Mouse (Mus musculus) T-cell, adult 66 days (primary cell): ENCODE measurements around the gene Mettl26. TPM values are rescaled to one million over a fixed set of nuclear protein-coding genes. Genes with fewer than 3 reads are reported as not detected.

Experiments
- total RNA-seq, 2 experiments: library from RNA; stranded (reverse); gene quantifications; 3 replicates in 1 of 2; 4 replicates in 1 of 2; pipeline ENCODE4 v1.2.4; 2023

Mettl26 gene
- total RNA-seq, result 10 to 100 TPM; 32.9 to 37.5 TPM

DNA sequence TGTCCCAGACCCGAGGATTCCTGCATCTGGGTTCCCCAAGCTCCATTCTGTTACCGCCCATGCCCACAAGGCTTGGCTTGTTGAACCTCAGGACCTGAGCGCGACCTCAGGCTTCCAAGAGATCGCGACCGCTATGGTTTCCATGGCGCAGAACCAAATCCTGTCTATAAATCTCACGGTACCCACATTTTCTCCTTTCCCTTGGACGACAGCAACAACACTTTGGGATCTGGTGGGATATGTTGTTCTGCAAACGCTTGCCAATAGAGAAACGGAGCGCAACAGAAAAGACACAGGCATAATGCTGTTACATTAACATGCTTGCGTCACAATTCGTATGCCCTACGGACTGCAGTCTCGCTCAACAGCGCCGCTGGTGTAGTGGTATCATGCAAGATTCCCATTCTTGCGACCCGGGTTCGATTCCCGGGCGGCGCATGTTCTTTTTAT is at the start of gene Mettl26:
TSS of gene Mettl26 (plus strand) at position 354 of the 450 bp plus-strand sequence.

DNA sequence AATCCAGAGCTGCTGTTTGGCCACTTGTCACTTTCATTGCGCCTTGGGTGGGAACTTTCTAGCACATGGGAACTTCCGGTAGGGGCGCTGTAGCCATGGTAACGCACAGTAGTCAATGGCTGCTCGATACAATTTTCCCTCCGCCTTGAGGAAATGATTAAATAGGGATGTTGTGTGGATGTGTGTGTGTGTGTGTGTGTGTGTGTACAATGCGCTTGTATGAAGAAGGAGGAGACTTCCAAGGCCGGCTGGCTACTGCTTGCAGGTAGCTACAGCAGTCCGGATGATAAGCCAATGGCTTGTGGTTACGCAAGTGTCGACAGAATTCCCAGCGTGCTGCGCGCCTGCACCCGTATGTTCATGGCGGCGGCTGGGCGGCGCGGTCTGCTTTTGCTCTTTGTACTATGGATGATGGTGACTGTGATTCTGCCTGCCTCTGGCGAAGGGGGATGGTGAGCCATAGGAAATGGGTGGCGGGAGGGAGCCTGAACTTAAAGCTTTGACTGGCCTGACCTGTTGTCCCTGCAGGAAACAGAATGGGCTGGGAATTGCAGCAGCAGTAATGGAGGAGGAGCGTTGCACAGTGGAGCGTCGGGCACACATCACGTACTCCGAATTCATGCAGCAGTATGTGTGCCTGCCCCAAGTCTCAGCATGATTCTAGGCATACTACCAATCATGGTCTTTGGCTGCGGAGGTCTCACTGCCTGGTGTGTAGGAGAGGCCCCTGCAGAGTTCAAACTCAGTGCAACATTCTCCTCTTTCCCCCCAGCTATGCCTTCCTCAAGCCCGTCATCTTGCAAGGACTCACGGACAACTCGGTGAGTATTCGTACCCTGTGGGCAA is 45.9 kb upstream of the Mettl26 start, which contains the start of gene Jmjd8:
TSS of gene Jmjd8 (plus strand) at position 156 of the 846 bp plus-strand sequence.

DNA sequence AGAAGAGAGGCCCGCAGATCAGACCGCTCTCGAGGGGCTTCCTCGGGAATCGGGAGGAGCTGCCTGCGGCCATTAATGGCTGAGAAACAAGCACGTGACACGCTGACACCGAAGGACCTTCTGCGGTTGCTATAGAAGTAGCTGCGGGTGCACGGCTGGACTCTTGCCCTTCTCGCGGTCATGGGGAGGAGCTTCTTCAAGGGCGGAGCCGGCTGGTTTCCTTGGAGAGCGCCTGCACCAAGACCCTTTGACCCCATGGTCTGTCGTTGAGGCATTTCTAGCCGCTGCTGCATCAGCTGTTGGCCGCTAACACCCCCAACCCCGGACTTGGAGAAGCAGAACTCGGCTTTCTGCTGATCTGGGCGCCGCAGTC is 41.6 kb upstream of the Mettl26 start, which contains the start of gene Stub1:
TSS of gene Stub1 (minus strand) at position 114 of the 373 bp plus-strand sequence.

DNA sequence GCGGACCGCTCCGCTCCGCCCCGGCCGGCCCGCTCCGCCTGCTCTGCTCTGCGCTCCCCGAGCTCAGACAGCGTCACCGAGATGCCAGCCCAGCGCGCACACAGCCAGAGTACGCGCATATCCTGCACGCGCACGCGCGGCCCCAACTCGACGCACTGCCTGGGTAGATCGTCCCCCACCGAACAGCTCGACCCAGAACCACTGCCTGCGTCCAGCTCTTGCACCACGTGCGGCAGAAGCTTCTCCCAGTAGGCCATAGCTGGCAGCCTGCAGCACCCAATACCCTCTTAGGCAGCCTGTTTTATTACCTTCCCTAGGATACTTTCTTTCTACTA is 37.8 kb upstream of the Mettl26 start, which contains the start of gene Rhbdl1:
TSS of gene Rhbdl1 (minus strand) at position 220 of the 335 bp plus-strand sequence.

DNA sequence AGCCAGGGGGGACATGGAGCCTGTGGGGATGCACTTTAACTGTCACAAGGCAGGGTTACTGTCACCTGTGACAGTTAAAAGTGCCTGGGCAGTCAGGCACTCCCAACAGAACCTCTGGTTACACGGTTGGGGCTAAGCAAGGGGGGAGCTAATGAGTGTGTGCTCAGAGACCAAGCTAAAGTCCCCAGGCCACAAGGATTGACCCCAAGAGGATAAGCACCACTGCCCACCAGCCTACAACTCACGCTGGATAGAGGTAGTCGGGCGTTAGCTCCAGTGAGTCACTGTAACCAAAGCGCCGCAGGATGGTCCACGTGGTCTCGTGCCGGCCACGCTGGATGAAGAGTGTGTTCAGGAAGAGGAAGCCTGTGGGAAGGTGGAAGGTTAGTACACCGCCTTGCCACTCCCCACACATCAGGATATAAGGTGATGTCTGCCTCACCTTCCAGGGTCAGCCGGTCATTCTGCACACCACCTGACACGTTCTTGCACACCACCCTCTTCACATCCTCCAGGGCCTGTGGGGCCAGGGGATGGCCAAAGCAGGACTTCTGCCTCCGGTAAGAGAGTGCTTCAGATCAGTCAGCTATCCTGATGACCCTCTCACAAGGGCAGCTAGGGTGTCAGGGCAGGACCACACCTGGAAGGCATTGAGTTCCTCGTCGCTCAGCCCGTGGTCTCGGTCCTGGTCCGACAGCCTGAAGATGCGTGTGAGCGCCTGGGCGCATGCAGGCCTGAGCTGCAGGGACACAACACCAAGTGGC is 33.6 kb upstream of the Mettl26 start, which contains the start of gene Gm20683:
TSS of gene Gm20683 (minus strand) at position 647 of the 764 bp plus-strand sequence.

DNA sequence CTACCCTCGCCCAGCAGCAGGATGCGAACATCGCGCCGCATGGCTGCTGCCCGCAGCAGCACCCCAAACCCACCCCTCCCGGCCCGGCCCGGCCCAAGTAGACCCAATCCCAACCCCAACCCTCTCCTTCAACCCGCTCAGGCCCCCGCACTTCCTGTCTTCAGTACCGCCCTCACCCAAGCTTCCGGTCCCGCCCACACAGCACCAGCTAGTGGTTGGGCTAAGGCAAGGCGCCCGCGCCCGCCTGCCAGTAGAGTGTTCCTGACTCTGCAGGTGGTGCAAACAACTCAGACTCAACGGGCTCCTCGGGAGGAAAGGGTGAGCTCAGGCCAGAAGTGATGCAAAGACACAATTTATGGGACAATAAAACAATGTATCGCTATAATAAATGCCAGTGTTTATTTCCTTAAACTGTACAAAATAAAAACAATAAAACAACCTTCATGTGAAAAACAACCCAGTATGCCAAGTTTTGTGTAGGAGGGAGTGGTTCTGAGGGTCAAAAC is 30.4 kb upstream of the Mettl26 start, which contains the start of gene Rhot2:
TSS of gene Rhot2 (minus strand) at position 456 of the 506 bp plus-strand sequence.

DNA sequence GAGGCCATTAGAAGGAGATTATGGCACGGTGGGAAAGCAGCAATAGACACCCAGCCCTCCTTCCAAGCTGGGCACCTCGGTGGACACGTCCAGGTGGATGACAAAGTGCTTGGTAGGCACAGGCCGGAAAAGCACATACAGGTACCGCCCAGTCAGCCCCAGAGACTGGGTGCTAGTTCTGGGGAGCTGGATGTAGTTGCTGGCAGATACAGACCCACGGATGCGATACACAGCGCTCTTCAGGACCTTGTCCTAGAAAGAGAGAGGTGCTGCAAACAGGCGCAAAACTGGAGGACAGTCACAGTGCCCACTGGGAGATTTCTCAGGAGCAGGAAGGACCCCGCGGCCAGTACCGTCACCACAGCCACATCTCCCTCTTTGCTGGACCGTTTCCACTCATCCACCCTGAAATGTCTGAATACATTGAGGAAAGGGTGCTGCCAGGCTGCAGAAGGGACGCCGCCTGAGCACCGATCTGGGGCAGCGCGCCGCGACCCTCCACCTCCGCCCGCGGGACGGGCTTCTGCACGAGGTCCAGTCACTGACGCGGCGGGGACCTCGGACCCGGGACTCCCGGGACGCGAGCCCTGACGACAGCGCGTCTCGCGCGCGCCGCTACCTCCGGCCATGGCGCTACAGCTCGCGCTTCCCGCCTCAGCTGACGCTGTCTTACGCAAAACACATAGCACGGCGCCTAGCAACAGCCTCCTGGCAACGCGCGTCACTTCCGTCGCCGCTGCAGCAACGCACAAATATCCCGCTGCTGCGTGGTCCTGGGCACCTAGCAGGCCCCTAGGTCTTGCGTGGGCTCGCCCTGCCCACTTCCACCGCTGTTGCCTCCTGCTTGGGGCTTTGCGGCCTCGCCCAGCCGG is 13.8 kb upstream of the Mettl26 start, which contains the start of gene Wdr90:
TSS of gene Wdr90 (minus strand) at position 670 of the 872 bp plus-strand sequence.

DNA sequence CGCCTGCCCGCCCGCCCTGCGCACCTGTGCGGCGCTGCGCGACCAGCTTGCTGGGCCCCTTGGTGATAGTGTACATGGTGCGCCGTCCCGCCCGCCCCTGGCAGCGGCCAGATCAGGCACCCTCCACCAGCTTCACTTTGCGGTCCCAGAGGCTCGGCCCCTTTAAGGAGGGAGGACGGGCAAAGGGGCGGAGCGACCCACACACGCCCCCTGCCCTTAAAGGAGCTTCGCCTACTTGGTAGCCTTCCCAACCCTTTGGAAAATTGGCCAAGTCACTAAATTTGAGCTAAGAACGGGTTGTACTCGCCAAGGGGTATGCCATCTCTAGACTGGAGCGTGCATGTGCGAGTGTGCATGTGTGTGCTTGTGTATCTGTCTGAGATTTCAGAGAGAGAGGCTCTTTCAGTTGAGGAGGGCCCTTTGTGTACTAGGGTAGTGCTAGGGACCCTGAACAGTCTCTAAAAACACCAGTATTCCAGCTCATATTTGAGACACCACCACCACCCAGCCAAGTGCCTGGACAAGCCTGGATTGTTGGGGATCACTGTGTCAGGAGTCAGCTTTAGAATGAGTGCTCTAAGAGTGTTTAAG is 6.2 kb upstream of the Mettl26 start, which contains the start of gene Mcrip2:
TSS of gene Mcrip2 (minus strand) at position 164 of the 591 bp plus-strand sequence.

DNA sequence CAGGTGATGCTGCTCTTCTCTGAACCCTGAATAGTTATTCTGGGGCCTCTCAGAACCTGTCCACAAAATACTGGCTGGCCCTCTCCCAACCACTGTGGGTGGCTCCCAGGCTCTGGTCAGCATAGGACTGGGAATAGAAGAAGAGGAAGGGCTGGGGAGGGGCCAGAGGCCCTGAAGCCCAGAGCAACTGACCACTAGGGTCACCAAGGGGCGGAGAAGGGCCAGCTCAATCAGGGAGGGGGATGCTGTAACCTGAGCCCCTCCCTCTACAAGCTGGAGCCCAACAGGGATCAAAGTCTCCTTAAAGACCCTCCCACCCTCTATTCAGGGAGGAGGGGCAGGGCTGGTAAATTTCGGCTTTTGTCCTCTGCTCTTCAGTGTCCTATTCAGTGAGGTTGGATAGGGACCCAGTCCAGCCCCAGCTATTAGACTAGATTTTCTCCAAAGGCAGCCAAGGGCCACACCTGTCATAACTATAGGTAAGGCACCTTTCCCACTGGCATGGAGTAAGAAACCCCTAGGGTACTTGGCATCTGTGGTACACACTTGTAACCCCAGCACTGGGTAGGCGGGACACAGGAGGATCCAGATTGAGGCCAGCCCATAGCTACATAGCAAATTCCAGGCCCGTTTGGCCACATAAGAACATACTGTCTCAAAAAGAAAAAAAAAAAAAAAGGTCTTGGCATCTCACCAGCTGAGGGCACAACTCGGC is 5.5 kb downstream of the Mettl26 start, which contains the start of gene Wfikkn1:
TSS of gene Wfikkn1 (minus strand) at position 663 of the 715 bp plus-strand sequence.

DNA sequence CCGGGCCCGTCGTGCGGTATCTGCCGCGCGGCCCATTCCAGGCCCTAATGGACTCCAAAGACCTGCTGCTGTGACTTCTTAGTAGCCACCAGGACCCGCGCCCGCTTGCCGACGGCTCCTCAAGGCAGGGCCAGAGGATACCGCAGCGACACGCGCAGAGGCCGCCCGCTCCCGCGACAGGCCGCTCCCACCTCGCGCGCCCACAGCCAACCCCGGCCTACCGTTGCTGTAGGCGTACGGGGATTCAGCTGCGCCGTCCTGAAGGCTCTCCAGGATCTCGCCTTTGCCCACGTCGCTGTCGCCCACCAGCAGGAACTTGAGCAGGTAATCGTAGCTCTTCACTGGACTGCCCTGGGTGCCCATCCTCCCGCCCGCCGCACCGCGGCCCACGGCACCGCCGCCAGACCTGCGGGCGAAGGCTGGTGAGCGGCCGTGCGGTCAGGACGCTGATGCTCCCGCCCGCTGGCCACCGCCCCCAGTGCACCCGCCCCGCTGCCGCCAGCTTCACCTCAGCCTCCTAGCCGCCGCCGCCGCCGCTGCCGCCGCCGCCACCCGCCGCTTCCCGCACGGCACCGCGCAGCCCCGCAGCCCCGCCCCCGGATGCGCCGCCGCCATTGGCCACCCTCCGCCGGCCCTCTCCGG is 44.4 kb downstream of the Mettl26 start, which contains the start of gene Rab40c:
TSS of gene Rab40c (minus strand) at position 584 of the 642 bp plus-strand sequence.

Other genes with a start within 250 kb of the Mettl26 start
- not detected for gene Gng13, start 157.9 kb upstream of the Mettl26 start, total RNA-seq
- gene Chtf18, start 147.7 kb upstream of the Mettl26 start, total RNA-seq, result 10 to 100 TPM in 1 of 2 experiments, 1 to 10 TPM in 1; 5.1 to 12.6 TPM
- 1 to 10 TPM; 4.6 to 8.0 TPM for gene Rpusd1, start 147.4 kb upstream of the Mettl26 start, total RNA-seq
- gene Mslnl, start 139.0 kb upstream of the Mettl26 start, total RNA-seq, result under 1 TPM in 1 of 2 experiments, not detected in 1; 0.26 TPM
- gene Msln, start 120.7 kb upstream of the Mettl26 start, total RNA-seq, result 1 to 10 TPM in 1 of 2 experiments, not detected in 1; 1.1 TPM
- gene Narfl, start 101.3 kb upstream of the Mettl26 start, total RNA-seq, result 10 to 100 TPM; 25.4 to 27.9 TPM
- gene Haghl, start 89.4 kb upstream of the Mettl26 start, total RNA-seq, result 10 to 100 TPM; 22.7 to 27.1 TPM
- gene Ccdc78, start 88.5 kb upstream of the Mettl26 start, total RNA-seq, result not detected
- 10 to 100 TPM; 47.6 to 58.9 TPM for gene Fam173a, start 82.2 kb upstream of the Mettl26 start, total RNA-seq
- gene AC134908.4, start 79.4 kb upstream of the Mettl26 start, total RNA-seq, result not detected
- 10 to 100 TPM; 24.8 to 31.6 TPM for gene Metrn, start 77.9 kb upstream of the Mettl26 start, total RNA-seq
- not detected for gene Fbxl16, start 66.0 kb upstream of the Mettl26 start, total RNA-seq
- 10 to 100 TPM; 25.3 to 25.7 TPM for gene Wdr24, start 51.4 kb upstream of the Mettl26 start, total RNA-seq
- gene Jmjd8, start 46.2 kb upstream of the Mettl26 start, total RNA-seq, result 10 to 100 TPM; 32.3 to 42.2 TPM
- 10 to 100 TPM; 70.1 to 73.0 TPM for gene Stub1, start 41.7 kb upstream of the Mettl26 start, total RNA-seq
- 10 to 100 TPM in 1 of 2 experiments, 1 to 10 TPM in 1; 8.1 to 15.2 TPM for gene Rhbdl1, start 37.8 kb upstream of the Mettl26 start, total RNA-seq
- gene Gm20683, start 33.3 kb upstream of the Mettl26 start, total RNA-seq, result 10 to 100 TPM in 1 of 2 experiments, 1 to 10 TPM in 1; 9.3 to 10.8 TPM
- 10 to 100 TPM; 89.1 to 99.3 TPM for gene Rhot2, start 30.2 kb upstream of the Mettl26 start, total RNA-seq
- gene Wdr90, start 13.6 kb upstream of the Mettl26 start, total RNA-seq, result 10 to 100 TPM; 29.0 to 41.5 TPM
- 1 to 10 TPM; 2.4 to 9.4 TPM for gene Mcrip2, start 6.3 kb upstream of the Mettl26 start, total RNA-seq
- gene Wfikkn1, start 5.8 kb downstream of the Mettl26 start, total RNA-seq, result 1 to 10 TPM; 9.2 to 9.6 TPM
- gene Rab40c, start 44.7 kb downstream of the Mettl26 start, total RNA-seq, result 10 to 100 TPM; 23.7 to 24.5 TPM
- 10 to 100 TPM; 55.2 to 64.8 TPM for gene Pigq, start 69.9 kb downstream of the Mettl26 start, total RNA-seq
- gene Nhlrc4, start 69.9 kb downstream of the Mettl26 start, total RNA-seq, result not detected
- under 1 TPM in 1 of 2 experiments, not detected in 1; 0.30 TPM for gene A930017K11Rik, start 77.5 kb downstream of the Mettl26 start, total RNA-seq
- gene Capn15, start 110.7 kb downstream of the Mettl26 start, total RNA-seq, result 10 to 100 TPM; 38.7 to 39.4 TPM
- 10 to 100 TPM; 18.3 to 22.2 TPM for gene Rab11fip3, start 194.5 kb downstream of the Mettl26 start, total RNA-seq
- gene Decr2, start 215.3 kb downstream of the Mettl26 start, total RNA-seq, result 1 to 10 TPM; 6.5 TPM
- gene Nme4, start 220.5 kb downstream of the Mettl26 start, total RNA-seq, result 1 to 10 TPM; 4.8 to 6.3 TPM
- 10 to 100 TPM; 24.5 to 24.7 TPM for gene Tmem8, start 238.2 kb downstream of the Mettl26 start, total RNA-seq
- gene Mrpl28, start 248.4 kb downstream of the Mettl26 start, total RNA-seq, result 10 to 100 TPM; 44.7 to 46.7 TPM